ENCODE assay signal across 9 mouse cellular contexts in the genomic region with DNA sequence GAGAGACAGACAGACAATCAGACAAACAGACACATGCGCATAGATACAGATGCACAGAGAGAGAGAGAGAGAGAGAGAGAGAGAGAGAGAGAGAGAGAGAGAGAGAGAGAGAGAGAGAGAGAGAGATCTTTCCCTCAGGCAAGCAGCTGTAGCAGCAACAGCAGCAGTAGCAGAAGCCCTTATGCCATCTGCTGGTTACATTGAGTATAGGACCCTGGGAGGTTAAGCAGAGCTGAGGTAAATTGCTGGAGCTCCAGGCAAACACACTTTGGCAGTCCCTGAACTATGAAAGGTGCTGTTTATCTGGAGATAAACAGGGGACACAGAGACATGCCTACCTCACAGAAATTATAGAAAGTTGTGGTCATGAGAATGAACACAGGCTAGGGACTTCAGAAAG. TPM values are rescaled to one million over a fixed set of nuclear protein-coding genes. Genes with fewer than 3 reads are reported as not detected.
DNase-seq lines count a peak whose midpoint lies in the region; ATAC-seq and TF ChIP-seq lines count a peak whose summit lies in the region.
"Had no signal": no experiment of that assay in that cellular context is flagged by ENCODE, and none has a peak within 500 bp of the region (broad histone marks: within the 10 kb centered on the region; RNA-seq: fewer than 3 reads in every experiment).

No protein-coding gene starts in this region.

- ATAC-seq in forebrain, embryonic 15.5 days (replicated peaks): 0 out of 2 replicates have a peak, but pooled peaks have one; percentile 53
- no peak for ATAC-seq in stomach, postnatal 0 days (ENCODE audit: low FRiP score, low TSS enrichment)
- no peak for ATAC-seq in heart, embryonic 11.5 days (replicated peaks; ENCODE audit: insufficient number of reproducible peaks, low FRiP score, low TSS enrichment)

- no peak overlapping the region for H3K9ac ChIP-seq in forebrain, embryonic 15.5 days (replicated peaks)
- H3K9ac ChIP-seq in stomach, postnatal 0 days (ENCODE audit: low read length): no peak overlapping the region
- H3K9ac ChIP-seq in heart, embryonic 11.5 days (ENCODE audit: low read depth, low read length): no peak overlapping the region
- H3K9ac ChIP-seq: heart, embryonic 13.5 days had no signal

- H3K4me2 ChIP-seq in forebrain, embryonic 15.5 days (replicated peaks): no peak overlapping the region
- H3K4me2 ChIP-seq in stomach, postnatal 0 days (replicated peaks; ENCODE audit: low read depth): no peak overlapping the region
- no peak overlapping the region for H3K4me2 ChIP-seq in heart, embryonic 11.5 days
- H3K4me2 ChIP-seq: heart, embryonic 13.5 days had no signal

- no peak for TF ChIP-seq EP300 in stomach, postnatal 0 days (optimal IDR thresholded peaks at IDR 0.05)

- no peaks in the 10 kb centered on the region for H3K36me3 ChIP-seq in forebrain, embryonic 15.5 days
- no peaks in the 10 kb centered on the region for H3K36me3 ChIP-seq in forebrain, embryonic 10.5 days (replicated peaks)
- no peaks in the 10 kb centered on the region for H3K36me3 ChIP-seq in stomach, postnatal 0 days (ENCODE audit: control insufficient read depth, insufficient read depth, low read length)
- no peaks in the 10 kb centered on the region for H3K36me3 ChIP-seq in heart, embryonic 11.5 days (ENCODE audit: control insufficient read depth, insufficient read depth, low read length)
- H3K36me3 ChIP-seq: heart, embryonic 13.5 days had no signal

- H3K4me1 ChIP-seq in forebrain, embryonic 15.5 days: no peaks in the 10 kb centered on the region
- peaks cover 5% of the 10 kb centered on the region for H3K4me1 ChIP-seq in forebrain, embryonic 10.5 days
- no peaks in the 10 kb centered on the region for H3K4me1 ChIP-seq in stomach, postnatal 0 days (replicated peaks; ENCODE audit: control insufficient read depth, insufficient read depth)
- H3K4me1 ChIP-seq in heart, embryonic 11.5 days (ENCODE audit: control insufficient read depth, insufficient read depth, low read length): no peaks in the 10 kb centered on the region
- H3K4me1 ChIP-seq: heart, embryonic 13.5 days had no signal

- peak; percentile 66 for TF ChIP-seq CTCF in stomach, postnatal 0 days (IDR thresholded peaks at IDR 0.05; ENCODE audit: low read depth)

- H3K9me3 ChIP-seq in forebrain, embryonic 15.5 days: no peaks in the 10 kb centered on the region
- no peaks in the 10 kb centered on the region for H3K9me3 ChIP-seq in forebrain, embryonic 10.5 days
- H3K9me3 ChIP-seq in stomach, postnatal 0 days (ENCODE audit: control insufficient read depth, low read length): no peaks in the 10 kb centered on the region
- H3K9me3 ChIP-seq in heart, embryonic 11.5 days (replicated peaks; ENCODE audit: control insufficient read depth, low read length): no peaks in the 10 kb centered on the region
- H3K9me3 ChIP-seq: heart, embryonic 13.5 days had no signal

- no peak for DNase-seq in forebrain, embryonic 10.5 days (ENCODE audit: extremely low spot score, low spot score)
- peak; percentile 3 for DNase-seq in thymus, postnatal 0 days (ENCODE audit: low spot score)
- DNase-seq in thymus, postnatal 14 days: no peak
- DNase-seq in left cerebral cortex, postnatal 10 days (ENCODE audit: extremely low spot score in 1 of 2, low spot score in 2 of 2): peak; percentile 30 to 46
- DNase-seq in stomach, postnatal 0 days (ENCODE audit: low spot score): peak; percentile 16
- DNase-seq in gastrocnemius, postnatal 14 days: no peak

- H3K27me3 ChIP-seq in forebrain, embryonic 15.5 days: no peaks in the 10 kb centered on the region
- no peaks in the 10 kb centered on the region for H3K27me3 ChIP-seq in forebrain, embryonic 10.5 days (ENCODE audit: poor library complexity, severe bottlenecking)
- no peaks in the 10 kb centered on the region for H3K27me3 ChIP-seq in stomach, postnatal 0 days (ENCODE audit: control insufficient read depth, insufficient read depth, low read length)
- H3K27me3 ChIP-seq in heart, embryonic 11.5 days (ENCODE audit: control insufficient read depth, insufficient read depth, low read length): no peaks in the 10 kb centered on the region
- H3K27me3 ChIP-seq: heart, embryonic 13.5 days had no signal

- H3K4me3 ChIP-seq in forebrain, embryonic 15.5 days: no peak overlapping the region
- no peak overlapping the region for H3K4me3 ChIP-seq in forebrain, embryonic 10.5 days
- no peak overlapping the region for H3K4me3 ChIP-seq in stomach, postnatal 0 days (ENCODE audit: low read depth, low read length)
- no peak overlapping the region for H3K4me3 ChIP-seq in heart, embryonic 11.5 days (ENCODE audit: low read depth, low read length)
- H3K4me3 ChIP-seq: heart, embryonic 13.5 days had no signal

- H3K27ac ChIP-seq in forebrain, embryonic 15.5 days (replicated peaks): no peak overlapping the region
- no peak overlapping the region for H3K27ac ChIP-seq in forebrain, embryonic 10.5 days
- H3K27ac ChIP-seq in stomach, postnatal 0 days (replicated peaks): no peak overlapping the region
- H3K27ac ChIP-seq in heart, embryonic 11.5 days (ENCODE audit: low read depth, low read length): no peak overlapping the region
- H3K27ac ChIP-seq: heart, embryonic 13.5 days had no signal

- 38% methylated on average over 1 of the region's 1 CpGs for WGBS in forebrain, embryonic 15.5 days
- WGBS in forebrain, embryonic 10.5 days: 43% methylated on average over 1 of the region's 1 CpGs
- WGBS in stomach, postnatal 0 days: 27% methylated on average over 1 of the region's 1 CpGs
- 40% methylated on average over 1 of the region's 1 CpGs for WGBS in heart, embryonic 11.5 days (ENCODE audit: insufficient replicate concordance)

- intact Hi-C loops in left cerebral cortex, postnatal 10 days (cut with DNase I): loop anchor here (10.0 kb wide), 1 partner anchor 1003 kb away; no protein-coding TSS in a partner anchor
- intact Hi-C loops in gastrocnemius, postnatal 14 days (cut with DNase I; ENCODE audit: low total_unique reads): no loop called here

RNA-seq across cellular contexts. Expression of a gene that starts 50.5 kb away (rescaled TPM):
- not detected in 2 replicates for polyA plus RNA-seq in forebrain, embryonic 15.5 days (2015; fragmentation: Nextera tagmentation; extraction: Ambion mirVana)
- not detected in 2 replicates for polyA plus RNA-seq in forebrain, embryonic 10.5 days (2016; fragmentation: Nextera tagmentation; extraction: Ambion mirVana)
- polyA plus RNA-seq in thymus, postnatal 0 days (2015; fragmentation: Nextera tagmentation; extraction: Ambion mirVana): not detected in 2 replicates
- total RNA-seq in left cerebral cortex, postnatal 10 days (2021): under 1 TPM in 1 of 2 experiments, not detected in 1; 0.28 TPM
- polyA plus RNA-seq in stomach, postnatal 0 days (2015; fragmentation: Nextera tagmentation; extraction: Ambion mirVana): not detected in 2 replicates
- not detected in 2 replicates for polyA plus RNA-seq in heart, embryonic 11.5 days (2014; fragmentation: Nextera tagmentation; extraction: Ambion mirVana)
- total RNA-seq in gastrocnemius, postnatal 14 days (2021): not detected
- polyA plus RNA-seq: heart, embryonic 13.5 days had no signal

Comparison
In these comparisons a context has a peak if more than half of its experiments do, and no peak if none do; other contexts are left out.
1. DNase-seq: peak in thymus, postnatal 0 days (single experiment), left cerebral cortex, postnatal 10 days (2 of 2) and stomach, postnatal 0 days (single experiment); none in forebrain, embryonic 10.5 days (single experiment), thymus, postnatal 14 days (single experiment) and gastrocnemius, postnatal 14 days (single experiment).